Mouse (Mus musculus): ENCODE measurements at regions not wholly inside any gene's neighbourhood (a gene's known extent, or its start where the extent isn't known, plus 50 kb on each side); places are given as distances from the start of the nearest gene placed in this dataset.

DNA sequence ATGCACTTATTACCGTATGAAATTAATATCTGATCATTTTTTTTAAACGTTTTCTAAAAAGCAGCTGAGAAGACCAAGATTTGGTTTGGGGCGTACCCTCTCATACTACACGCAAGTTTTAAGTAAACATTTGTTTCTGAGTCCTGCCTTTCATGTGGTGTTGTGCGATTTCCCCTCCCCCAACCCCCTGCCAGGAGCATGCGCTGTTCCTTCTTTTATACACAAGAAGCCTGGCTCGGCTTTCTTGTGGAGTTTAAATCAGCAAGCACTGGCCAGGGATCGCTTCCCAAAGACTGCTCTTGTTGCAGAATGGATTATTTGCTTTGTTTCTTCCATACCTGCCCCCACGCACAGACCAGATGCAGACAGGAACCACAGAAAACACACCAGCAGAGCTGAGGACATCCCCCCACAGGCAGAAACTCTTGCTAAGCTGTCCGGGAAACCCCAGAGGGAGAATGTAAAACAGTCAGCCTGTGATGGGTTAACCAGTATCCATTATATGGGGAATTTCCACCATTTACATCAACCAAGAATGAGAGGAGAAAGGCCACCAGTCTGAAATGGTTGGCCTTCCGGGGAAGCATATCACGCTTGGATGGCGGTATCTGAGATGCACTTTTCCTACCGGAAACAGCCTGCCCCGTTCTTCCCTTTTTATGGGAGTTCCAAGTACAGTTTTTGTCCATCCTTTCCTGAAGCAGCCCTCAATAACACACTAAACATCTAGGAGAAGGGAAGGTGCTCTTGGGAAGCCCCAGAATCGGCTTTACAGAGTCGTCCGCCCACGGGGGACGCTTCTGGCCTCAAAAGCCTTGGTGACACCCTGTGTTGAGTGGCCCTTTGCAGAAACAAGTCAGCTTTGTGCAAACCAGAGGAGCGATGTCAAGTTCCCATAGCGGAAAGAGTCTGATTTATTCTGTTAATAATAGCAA lies 91.3 kb downstream of the Tomm20 start:
- in situ Hi-C loops (cut with MboI, MseI), result no loop called here

DNA sequence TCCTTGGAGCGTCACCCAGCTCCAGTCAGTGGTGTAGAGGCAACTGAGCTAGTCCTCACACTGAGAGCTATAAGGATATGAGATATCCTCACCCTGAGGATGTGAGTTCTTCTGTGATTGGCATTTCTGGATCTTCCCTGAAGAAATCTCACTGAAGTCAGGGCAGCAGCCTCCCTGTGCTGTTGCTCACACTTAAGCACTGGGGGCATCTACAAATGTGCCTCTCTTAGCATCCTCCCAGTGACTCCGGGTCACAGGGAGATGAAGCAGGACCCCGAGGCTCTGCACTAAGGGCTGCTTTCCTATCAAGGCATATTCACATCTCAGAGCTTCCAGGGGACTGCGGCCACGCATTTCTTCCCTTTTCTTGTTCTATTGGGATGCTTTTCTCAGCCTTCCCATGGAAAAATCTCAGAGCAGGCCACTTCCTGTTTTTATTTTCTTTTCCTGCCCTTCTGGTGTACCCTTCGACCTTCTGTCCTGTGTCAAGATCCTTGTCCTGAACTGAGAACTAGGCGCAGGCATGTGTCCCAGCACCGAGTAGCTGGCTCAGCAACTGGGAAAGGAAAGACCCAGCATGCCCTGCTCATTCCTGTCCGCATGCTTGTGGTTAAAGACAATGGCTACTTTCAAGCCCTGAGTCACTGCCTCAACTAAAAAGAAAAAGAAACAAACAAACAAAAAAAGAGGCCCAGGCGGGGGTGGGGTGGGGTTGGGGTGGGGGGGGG lies 92.8 kb downstream of the Tomm20 start:
- in situ Hi-C loops (cut with MboI, MseI), result no loop called here

DNA sequence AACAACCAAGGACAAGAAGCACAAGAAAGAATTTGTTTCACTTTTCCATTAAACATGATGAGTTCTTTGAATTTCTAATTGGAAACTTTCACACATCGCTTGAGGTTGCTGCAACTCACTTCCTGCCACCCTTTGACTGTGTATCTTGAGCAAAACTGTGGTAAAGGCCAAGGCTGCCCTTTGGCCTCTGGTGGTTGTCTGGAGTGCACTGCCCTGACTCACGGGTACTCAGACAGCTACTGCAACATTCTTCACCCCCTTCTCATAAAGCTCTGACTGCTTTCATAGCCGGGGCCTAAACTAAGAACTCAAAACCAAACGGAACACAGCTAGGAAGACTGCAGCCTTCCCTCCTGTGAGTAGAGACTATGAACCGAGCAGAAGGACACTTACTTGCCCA lies 93.5 kb downstream of the Tomm20 start:
- in situ Hi-C loops (cut with MboI, MseI), result no loop called here

DNA sequence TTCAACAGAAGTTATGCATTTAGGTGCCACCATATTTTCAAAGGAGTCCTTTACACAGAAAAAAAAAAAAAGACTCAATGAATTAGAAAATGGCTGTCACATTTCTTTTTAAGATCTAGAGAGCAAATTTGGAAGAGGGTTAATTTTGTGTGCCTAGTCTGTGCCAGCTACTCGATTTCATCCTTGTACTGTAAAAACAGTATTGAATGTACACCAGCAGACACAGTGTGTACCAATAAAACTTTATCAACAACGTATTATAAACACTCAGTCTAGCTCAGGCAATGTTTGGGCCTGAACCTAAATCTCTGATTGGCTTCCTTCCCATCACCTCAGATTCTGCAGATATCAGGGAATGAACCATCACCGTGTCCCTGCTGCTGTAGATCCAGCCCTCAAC lies 93.9 kb downstream of the Tomm20 start:
- in situ Hi-C loops (cut with MboI, MseI), result no loop called here

DNA sequence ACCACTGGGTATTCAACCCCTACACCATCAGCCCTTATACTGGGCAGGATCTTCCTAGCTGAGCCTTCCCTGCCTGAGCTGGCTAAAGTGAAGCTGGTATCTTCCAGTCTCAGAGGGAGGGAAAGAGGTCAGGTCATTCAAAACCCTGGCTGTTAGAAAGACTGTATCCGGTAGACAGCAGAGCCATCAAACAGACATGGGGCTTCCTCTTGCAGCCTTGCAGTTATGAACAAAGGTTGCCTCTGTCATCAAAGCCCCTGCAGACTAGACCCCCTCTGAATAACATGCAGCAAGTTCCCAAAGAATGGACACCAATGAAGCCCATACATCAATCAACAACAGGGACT lies 95.5 kb downstream of the Tomm20 start:
- in situ Hi-C loops (cut with MboI, MseI), result no loop called here

DNA sequence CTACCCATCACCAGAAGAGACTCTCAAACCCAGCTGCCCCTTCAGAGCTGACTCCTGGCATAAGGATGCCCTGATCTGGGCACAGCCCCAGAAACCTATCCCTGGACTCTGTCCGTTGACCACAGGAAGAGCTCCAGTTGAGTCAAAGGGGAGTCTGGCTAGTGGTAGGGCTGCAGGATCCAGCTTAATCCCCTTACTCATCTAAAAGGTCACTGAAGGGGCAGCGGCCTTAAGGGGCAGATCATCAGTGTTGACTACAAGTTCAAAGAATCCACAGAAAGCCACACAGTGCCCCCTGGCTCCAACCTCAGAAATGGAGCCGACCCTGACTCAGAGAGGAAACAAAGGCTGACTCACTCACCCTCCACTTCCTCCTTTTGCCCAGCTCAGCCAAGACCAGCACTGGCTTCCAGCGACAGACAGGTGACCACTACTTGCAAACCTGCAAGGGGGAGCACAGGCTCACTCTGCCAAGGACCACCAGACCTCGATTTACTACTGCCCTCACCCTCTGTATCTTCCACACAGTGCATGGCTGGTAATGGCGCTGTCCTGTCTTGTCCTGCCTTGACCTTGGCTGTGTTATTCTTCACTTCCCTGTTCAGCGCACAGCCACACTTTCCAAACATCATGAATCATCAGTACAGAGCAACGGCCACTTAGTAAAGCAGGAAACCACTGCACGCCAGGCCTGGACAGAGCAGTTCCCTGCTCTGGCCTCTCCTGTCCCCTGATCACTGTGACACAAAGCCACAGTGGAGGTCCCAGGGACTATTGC lies 96.0 kb downstream of the Tomm20 start:
- in situ Hi-C loops (cut with MboI, MseI), result no loop called here

DNA sequence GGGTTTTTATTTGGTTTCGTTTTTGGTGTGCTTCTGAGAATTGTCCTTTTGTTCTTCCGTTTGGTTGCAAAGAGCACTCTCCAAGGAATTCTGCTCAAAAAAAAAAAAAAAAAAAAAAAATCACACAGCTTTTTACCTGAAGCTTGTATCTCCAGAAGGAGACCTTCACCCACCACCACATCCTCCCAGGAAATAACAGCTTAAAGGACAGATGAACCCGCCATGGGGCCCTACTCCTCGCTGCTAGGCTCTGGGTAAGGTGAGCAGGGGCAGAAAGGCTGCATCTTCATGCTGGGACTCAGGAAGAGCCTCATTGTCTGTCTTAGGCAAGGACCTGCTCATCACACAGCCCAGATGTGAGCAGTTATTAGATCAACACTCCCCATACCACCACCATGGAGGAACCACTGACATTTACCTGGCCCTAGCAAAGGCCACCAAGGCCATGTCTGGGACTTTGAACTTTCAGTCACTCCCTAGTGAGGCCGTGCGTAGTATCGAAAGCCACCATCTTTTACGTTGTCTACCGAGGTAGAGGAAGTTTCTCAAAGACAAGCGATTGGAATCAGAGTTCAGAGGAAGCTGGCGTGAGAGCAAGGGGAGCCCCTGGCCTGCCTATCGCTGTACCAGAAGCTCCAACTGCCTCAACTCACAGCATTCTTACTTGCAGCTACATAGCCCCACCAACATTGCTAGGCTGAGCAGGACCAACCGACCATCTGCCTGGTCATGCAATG lies 97.1 kb downstream of the Tomm20 start:
- in situ Hi-C loops (cut with MboI, MseI), result no loop called here

DNA sequence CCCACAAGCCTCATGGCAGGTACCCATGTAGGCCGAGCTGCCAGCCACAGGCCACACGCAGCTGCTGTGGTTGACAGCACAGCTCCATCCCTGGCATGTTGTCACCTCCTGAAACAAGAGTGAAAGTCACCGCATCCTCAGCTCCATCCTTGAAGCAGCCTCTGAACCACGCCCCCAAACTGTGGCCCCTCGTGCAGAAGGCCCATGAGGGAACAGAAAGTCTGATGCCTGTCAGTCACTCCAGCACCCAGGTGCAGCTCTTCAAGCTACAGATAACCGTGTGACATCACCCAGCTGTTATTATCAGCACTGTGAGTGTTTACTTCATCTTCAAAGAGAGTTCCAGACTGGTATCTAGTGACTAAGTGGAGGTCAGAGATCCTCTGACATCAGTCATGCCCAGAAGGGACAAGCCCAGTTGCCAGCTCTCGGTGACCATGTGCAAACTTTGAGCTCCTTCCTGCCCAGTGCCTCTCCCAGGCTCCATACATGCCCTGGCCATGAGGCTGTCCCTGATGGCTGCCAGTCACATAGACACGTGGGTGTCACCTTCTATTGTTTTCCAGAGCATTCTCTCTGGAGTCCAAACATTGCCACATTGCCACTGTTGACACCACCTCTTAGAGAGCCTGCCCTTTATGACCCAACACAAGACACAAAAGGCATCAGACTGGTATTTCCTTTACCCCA lies 97.8 kb downstream of the Tomm20 start:
- in situ Hi-C loops (cut with MboI, MseI), result no loop called here

DNA sequence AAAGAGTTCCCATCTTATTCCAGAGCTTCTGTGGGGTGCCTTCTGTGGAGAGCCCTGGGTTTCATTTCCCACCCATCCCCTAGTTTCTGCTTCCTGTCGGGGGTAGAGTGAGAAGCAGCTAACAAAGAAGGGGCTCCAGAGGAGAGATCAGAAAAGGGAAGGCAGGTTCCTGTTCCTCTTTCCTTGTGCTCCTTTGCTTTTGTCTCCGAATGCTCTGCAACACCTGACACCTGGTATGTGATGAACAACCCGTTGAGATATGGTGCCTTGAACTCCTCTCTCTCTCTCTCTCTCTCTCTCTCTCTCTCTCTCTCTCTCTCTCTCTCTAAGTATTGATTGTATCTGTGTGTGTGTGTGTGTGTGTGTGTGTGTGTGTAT lies 99.5 kb downstream of the Tomm20 start:
- in situ Hi-C loops (cut with MboI, MseI), result no loop called here

DNA sequence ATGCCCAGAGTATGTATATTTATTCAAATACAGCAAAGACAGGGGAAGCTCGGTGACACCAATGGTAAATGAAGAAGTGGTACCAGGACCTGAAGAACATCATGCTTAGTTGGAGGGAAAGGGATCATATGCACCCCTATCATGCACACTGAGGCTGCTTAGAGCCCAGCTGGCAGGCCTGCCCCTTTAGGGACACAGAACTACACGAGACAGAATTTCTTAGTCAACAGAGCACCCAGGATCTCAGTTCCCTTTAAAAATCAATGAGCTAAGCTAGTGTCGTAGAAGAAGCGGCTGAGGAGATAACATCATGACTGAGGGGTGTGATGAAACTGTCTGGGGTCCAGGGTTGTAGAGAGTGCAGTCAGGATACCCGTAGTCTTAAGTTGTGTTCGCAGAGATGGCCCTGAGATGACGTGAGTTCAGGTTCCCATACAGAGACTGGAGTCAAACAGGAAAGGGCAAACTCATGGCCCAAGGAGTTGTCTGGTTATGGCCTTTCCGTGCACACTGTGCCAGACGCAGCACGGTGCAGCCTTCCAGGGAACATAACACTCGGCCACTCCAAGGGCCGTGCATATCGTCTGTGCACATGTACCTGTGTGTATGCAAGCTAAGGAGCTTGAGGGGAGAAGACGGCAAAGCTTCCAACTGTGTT lies 100.0 kb downstream of the Tomm20 start:
- in situ Hi-C loops (cut with MboI, MseI), result no loop called here

DNA sequence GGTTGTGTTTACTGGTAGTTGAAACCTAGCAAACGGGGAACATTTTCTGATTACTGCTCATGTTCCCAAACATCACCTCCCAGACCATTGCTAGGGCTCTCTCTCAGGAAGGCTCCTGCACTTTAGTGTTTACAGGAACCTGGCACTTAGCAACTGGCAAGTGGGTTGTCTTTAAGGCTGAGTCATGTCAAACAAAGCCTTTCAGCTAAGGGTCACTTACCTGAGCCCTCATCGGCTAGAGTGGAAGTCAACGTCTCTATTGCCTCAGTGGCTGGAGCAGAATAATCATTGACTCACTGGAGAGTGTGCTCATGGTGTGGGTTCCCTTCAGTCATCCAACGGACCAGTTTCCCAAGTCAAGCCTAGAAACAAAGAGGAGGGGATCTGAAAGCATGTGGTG lies 101.0 kb downstream of the Tomm20 start:
- in situ Hi-C loops (cut with MboI, MseI), result no loop called here

DNA sequence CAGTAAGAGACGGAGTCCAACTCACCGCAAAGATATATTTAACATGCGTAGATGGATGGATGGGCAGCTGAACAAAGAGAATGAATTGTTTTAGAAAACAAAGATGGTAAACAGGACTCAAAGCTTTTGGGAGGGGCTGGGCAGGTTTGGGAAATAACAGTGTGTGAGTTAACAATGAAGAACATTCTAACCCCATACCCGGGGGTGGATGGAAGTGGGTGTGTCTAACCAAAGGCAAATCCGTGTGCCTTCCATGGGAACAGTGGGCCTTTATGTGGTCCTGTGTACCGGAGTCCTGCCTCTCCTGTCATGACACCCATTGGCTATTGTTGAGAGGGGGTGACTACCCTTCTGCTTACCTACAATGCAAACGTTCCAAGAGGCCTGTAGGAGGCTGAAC lies 104.5 kb downstream of the Tomm20 start:
- in situ Hi-C loops (cut with MboI, MseI), result no loop called here

DNA sequence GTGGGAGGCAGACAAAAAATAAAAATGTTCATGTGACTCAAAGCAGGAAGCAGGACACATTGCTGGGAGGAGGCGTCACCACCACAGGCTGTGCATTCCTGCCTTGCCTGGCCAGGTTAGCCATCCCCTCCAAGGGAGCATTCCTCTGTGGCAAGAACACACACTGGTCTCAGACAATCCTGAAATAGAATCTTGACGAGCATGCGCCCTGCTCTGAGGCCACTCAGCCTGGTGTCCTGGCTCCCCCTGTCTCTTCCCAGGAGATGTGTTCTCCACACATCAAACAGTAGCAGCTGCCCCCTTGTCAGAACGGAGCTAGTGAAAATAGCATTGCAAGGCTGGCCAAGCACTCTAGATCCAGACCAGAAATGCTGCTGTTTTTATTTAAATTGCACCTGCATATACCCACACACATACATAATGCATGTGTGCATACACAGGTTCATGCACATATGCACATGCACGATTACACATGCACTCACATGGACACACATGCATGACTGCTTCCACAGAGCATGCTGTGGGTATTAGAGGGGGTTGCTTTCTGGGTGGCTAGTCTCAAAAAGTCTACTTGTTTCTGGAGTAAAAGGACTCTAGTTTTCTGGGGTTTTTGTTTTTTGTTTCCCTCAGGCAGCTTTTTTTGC lies 105.8 kb downstream of the Tomm20 start:
- in situ Hi-C loops (cut with MboI, MseI), result loop anchor here (5.0 kb wide), 1 partner anchor 37 kb away; no protein-coding TSS in a partner anchor

DNA sequence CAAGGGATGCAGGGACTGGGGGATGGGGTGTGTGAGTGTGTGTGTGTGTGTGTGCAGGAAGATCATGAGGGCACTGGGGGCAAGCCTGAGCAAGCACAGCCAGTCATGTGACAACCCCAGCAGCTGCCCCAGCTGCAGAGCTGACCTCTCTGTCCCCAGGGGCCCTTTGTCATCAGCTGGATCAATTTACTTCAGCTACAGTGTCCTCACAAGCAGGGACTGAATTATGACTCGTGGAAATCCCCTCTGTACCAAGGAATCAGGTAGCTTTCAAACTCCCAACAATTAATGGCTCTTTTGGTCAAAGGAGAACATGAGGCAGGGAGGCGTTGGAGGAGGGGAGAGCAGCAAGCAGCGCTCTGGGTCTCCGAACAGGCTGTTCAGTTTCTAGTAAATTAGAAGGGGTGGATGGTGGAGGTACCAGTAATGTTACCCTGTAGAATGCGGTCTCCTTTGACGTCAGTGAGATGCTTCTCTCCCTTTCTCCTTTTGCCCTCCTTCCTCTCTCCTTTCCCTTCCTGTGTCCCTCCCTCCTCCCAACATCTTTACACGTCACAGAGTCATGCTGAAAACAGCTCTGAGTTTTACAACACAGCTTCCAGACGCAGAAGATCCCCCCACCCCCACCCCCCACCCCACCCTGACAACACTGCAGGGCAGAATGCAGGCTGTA lies 106.5 kb downstream of the Tomm20 start:
- in situ Hi-C loops (cut with MboI, MseI), result loop anchor here (5.0 kb wide), 1 partner anchor 38 kb away; no protein-coding TSS in a partner anchor

DNA sequence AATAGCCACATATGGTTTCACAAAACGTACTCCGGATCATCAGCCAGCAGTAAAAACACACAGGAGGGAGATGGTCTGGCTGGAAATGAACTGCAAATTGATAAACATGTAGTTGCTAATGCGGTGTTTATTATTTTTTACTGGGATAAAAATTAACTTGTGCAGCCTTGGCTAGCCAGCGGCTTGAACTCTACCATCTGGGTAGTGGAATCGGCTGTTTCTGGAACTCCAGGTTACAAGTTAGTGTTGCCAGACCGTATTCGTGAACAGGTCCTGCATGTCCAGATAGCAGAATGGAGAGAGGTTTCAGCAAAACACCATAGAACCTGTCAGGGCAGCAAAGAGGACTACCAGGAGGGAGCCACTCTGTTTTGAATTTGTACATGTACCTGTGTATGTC lies 107.4 kb downstream of the Tomm20 start:
- in situ Hi-C loops (cut with MboI, MseI), result loop anchor here (5.0 kb wide), 1 partner anchor 39 kb away; no protein-coding TSS in a partner anchor

DNA sequence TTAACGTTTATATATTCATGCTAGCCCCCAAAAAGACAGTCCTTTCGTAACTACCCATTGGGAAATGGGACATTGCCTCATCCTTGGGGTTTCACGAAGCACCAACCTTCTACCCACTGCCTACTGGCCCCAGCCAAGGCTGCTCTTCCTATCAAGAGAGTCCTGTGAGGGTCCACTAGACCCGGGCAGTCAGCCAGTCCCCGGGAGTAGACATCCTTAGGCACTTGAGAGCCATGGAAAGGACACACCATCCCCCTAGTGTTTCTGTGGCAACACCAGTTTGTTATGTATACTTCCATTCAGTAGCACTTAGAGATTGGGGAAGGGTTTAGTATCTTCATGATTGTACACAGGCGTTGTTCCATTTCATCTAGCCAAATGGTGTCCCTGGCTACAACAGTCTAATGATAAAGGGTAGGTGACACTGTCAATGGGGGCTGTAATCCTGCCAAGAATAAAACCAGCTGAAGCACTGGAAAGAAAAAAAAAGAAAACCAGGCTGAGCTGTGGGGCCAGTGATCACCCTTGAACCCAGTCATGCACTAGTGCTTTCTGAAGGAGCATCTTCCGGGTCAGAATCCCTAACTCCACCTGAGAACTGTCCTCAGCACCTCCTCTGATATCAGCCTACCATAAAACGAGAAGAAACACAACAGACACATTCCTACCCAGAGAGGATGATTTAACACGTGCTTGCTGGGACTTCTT lies 108.2 kb downstream of the Tomm20 start:
- in situ Hi-C loops (cut with MboI, MseI), result loop anchor here (5.0 kb wide), 1 partner anchor 40 kb away; no protein-coding TSS in a partner anchor

DNA sequence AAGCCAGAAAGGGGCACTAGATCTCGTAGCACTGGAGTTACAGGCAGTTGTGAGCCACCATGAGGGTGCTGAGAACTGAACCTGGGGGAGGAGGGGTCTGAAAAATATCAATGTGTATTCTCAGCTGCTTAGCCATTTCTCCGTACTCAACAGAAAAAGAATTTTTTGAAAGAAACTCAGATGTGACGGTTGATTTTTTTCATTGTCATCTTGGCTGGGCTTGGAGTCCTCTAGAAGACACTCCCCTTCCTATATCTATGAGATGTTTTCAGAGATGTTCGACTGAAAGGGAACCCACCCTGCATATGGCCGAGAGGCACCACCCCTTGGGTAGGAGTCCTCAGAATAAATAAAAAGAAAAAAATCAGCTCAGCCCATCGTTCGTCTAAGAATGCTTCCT lies 110.1 kb downstream of the Tomm20 start:
- in situ Hi-C loops (cut with MboI, MseI), result loop anchor here (5.0 kb wide), 1 partner anchor 42 kb away; no protein-coding TSS in a partner anchor
